Mouse (Mus musculus) intestine, embryonic 16.5 days (tissue): ENCODE results near the gene Ptk7. TPM values are rescaled to one million over a fixed set of nuclear protein-coding genes. Genes with fewer than 3 reads are reported as not detected.

Source experiments
- ATAC-seq: fragments of 200-750 bp; cut with Nextera tagmentation; 2 replicates; pipeline ENCODE4 v1.8.0; 2017; ENCODE audit warnings: moderate TSS enrichment, moderate library complexity
- H3K27ac ChIP-seq: fragments of 300-500 bp; sonication (generic); 2 replicates; pipeline ENCODE4 v1.5.1; 2014; ENCODE audit warnings: mild to moderate bottlenecking, low read length
- H3K27me3 ChIP-seq: fragments of 300-500 bp; sonication (generic); replicated peaks from 2 replicates; pipeline ENCODE4 v1.6.1; 2014; ENCODE audit warnings: low read length, control low read depth, mixed read lengths; ENCODE audit not compliant: control insufficient read depth, insufficient read depth
- H3K36me3 ChIP-seq: fragments of 300-500 bp; sonication (generic); 2 replicates; pipeline ENCODE4 v1.6.1; 2014; ENCODE audit warnings: low read length, control low read depth; ENCODE audit not compliant: control insufficient read depth, insufficient read depth
- H3K4me1 ChIP-seq: fragments of 300-500 bp; sonication (generic); 2 replicates; pipeline ENCODE4 v1.6.1; 2014; ENCODE audit warnings: low read length, control low read depth, mixed read lengths; ENCODE audit not compliant: control insufficient read depth, insufficient read depth
- H3K4me2 ChIP-seq: fragments of 300-500 bp; sonication (generic); 2 replicates; pipeline ENCODE4 v1.6.1; 2014; ENCODE audit warnings: low read depth, low read length, control low read depth
- H3K4me3 ChIP-seq: fragments of 300-500 bp; sonication (generic); 2 replicates; pipeline ENCODE4 v1.5.1; 2014; ENCODE audit warnings: mild to moderate bottlenecking, low read length
- H3K9ac ChIP-seq: fragments of 300-500 bp; sonication (generic); 2 replicates; pipeline ENCODE4 v1.6.1; 2014; ENCODE audit warnings: low read depth, low read length
- H3K9me3 ChIP-seq: fragments of 300-500 bp; sonication (generic); 2 replicates; pipeline ENCODE4 v1.6.1; 2016; ENCODE audit warnings: low read length, control low read depth; ENCODE audit not compliant: control insufficient read depth
- WGBS: fragments of 180-500 bp; shearing (Covaris S2); extraction: QIAGEN DNeasy Blood & Tissue Kit; methylation state at CpG from one replicate; pipeline ENCODE4 v1.1.7; 2014; 5-methylcytosine and 5-hydroxymethylcytosine counted together
- polyA plus RNA-seq: library from polyadenylated mRNA; unstranded; fragments of >200 nt; fragmentation: Nextera tagmentation; extraction: Ambion mirVana; gene quantifications from 2 replicates; pipeline ENCODE4 v1.2.1, GENCODE M21; 2015

Gene Ptk7
- polyA plus RNA-seq, 1 experiment from 2014 or later: 54.4 TPM

DNA sequence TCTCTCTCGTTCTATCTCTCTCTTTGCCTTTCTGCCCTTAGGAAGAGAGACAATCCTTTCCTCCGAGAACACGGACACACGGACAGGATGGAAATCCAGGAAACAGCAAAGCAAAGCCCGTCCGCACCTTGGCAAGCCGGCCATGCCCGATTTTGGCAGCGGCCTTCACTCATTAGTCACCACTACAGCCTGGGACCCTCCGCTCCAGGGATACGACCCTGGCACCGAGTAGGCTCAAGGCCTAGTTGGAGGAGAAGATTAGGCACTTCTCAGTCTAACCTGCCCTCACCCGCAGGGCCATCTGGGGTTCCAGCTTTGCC is 873 bp downstream of the Ptk7 start:
- H3K9me3 ChIP-seq: no peaks in the 10 kb centered on the region
- H3K27me3 ChIP-seq: no peaks in the 10 kb centered on the region
- ATAC-seq: peak; percentile 13
- peaks cover 4% of the 10 kb centered on the region; the same call in 1 of the 2 replicates for H3K36me3 ChIP-seq
- peak overlapping the region; percentile 98 for H3K9ac ChIP-seq
- peaks cover 43% of the 10 kb centered on the region for H3K4me1 ChIP-seq
- under 1% methylated on average over 13 of the region's 13 CpGs for WGBS
- H3K4me3 ChIP-seq: peak overlapping the region; percentile 91
- H3K4me2 ChIP-seq: peak overlapping the region; percentile 76
- H3K27ac ChIP-seq: peak overlapping the region; percentile 96

DNA sequence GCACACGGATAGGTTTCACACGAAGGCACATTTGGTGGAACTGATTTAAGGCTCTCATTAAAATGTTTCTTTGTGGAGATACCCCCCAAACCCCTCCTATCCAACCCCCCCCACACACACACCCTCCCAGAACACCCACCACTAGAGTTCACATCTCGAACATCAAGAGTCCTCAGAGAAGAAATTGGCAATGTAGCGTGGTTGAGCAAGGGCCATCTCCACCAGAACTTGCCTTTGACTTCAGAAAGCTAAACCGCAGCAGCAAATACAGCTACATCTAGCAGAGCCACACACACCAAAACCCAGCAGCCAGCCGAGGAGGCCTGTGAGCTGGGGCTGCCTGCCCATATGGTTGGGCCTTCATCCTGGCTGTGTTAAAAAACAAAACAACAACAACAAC is 1.9 kb downstream of the Ptk7 start:
- Histone ChIP-seq H3K9me3 (no peaks in the 10 kb centered on the region), H3K4me1 (peaks cover 50% of the 10 kb centered on the region), H3K4me2 (peak overlapping the region; percentile 76), H3K36me3 (no peaks in the 10 kb centered on the region), H3K9ac (peak overlapping the region; percentile 98), H3K27ac (no peak overlapping the region), H3K27me3 (no peaks in the 10 kb centered on the region), H3K4me3 (peak overlapping the region; percentile 91)
- 37% methylated on average over 6 of the region's 6 CpGs for WGBS
- no peak for ATAC-seq

DNA sequence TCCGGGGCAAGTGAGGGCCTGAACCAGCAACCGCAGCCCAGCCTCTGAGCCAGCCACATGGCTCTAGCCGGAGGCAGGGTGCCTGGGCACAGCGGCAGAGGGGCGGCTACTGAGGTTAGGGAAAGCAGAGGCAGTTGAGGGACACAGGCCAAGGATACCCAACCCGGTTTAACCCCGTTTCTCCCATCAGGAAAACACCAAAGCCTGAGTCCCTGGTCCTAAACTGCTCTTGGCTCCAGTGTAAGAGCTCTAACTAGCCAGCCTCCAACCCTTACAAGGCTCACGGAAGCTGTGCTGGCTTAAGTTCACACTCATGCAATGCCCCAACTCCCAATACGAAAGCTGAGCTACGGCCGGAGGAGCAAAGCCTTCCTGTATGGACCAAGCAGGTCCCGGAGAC is 4.7 kb downstream of the Ptk7 start:
- Histone ChIP-seq H3K9ac (peak overlapping the region; percentile 21; the same call in 1 of the 2 replicates), H3K4me2 (peak overlapping the region; percentile 14; the same call in 1 of the 2 replicates), H3K27me3 (no peaks in the 10 kb centered on the region), H3K9me3 (no peaks in the 10 kb centered on the region), H3K4me1 (peaks cover 60% of the 10 kb centered on the region), H3K4me3 (no peak overlapping the region), H3K27ac (no peak overlapping the region), H3K36me3 (no peaks in the 10 kb centered on the region)
- 63% methylated on average over 12 of the region's 12 CpGs for WGBS
- no peak for ATAC-seq

DNA sequence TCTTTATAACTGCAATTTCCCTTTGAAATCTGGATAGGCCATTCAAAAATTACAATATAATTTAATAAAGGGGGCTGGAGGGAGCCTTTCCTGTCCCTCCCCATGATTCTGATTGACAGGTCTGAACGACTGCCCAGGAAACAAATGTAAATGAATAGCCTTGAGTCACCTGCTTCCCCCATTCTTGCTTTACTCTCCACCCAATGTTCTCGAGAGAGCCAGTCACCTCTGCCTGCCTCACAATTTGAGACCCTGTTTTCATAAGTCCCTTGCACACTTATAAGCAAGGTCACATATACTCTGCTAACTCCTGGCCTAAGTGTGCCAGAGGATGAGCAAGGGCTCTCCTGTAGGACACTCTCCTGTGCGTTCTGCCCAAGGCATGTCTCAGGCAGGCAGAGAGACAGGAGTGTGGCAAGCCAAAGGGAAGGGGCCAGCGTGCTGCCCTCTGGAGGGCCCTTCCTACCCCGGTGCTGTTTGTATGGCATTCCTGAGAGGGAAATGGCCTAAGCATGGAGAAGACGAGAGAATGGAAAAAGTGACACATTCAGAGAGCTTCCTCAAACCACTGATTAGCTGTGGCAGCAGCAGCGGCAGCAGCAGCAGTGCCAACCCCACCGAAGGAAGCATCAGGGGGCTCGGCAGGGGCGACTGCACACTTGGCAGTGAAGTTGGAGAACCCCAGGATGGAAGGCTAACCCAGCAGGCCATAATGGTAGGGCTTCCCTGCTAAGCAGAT is 5.3 kb downstream of the Ptk7 start:
- WGBS: 26% methylated on average over 10 of the region's 10 CpGs
- H3K36me3 ChIP-seq: no peaks in the 10 kb centered on the region
- H3K4me2 ChIP-seq: peak overlapping the region; percentile 14
- H3K27ac ChIP-seq: peak overlapping the region; percentile 40
- no peaks in the 10 kb centered on the region for H3K9me3 ChIP-seq
- H3K9ac ChIP-seq: peak overlapping the region; percentile 21; the same call in 1 of the 2 replicates
- no peaks in the 10 kb centered on the region for H3K27me3 ChIP-seq
- H3K4me3 ChIP-seq: no peak overlapping the region
- no peak for ATAC-seq
- peaks cover 65% of the 10 kb centered on the region for H3K4me1 ChIP-seq

DNA sequence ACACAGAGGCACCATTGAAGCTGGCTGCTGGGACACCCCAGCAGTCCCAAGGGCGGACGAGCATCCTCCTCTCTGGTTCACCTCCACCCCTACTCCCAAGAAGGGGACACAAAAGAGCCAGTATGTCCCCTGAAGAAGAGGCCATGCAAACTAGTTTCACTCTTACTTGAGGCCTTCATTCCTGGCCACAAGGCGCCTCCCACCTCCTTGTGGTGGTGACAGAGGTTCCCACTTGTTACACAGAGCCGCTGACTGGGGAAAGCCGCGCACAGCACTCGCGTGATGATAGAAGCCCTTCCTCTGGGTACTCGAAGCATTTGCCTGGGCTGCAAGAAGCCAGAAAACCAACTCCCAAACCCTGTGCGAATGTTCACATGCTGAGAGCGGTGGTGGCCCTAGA is 7.0 kb downstream of the Ptk7 start:
- H3K4me1 ChIP-seq: peaks cover 82% of the 10 kb centered on the region
- H3K4me3 ChIP-seq: no peak overlapping the region
- ATAC-seq: no peak
- H3K27me3 ChIP-seq: no peaks in the 10 kb centered on the region
- H3K4me2 ChIP-seq: no peak overlapping the region
- H3K36me3 ChIP-seq: no peaks in the 10 kb centered on the region
- H3K9me3 ChIP-seq: no peaks in the 10 kb centered on the region
- WGBS: 70% methylated on average over 11 of the region's 11 CpGs
- no peak overlapping the region for H3K27ac ChIP-seq
- H3K9ac ChIP-seq: 0 out of 2 replicates have a peak overlapping the region, but pooled peaks have one; percentile 22

DNA sequence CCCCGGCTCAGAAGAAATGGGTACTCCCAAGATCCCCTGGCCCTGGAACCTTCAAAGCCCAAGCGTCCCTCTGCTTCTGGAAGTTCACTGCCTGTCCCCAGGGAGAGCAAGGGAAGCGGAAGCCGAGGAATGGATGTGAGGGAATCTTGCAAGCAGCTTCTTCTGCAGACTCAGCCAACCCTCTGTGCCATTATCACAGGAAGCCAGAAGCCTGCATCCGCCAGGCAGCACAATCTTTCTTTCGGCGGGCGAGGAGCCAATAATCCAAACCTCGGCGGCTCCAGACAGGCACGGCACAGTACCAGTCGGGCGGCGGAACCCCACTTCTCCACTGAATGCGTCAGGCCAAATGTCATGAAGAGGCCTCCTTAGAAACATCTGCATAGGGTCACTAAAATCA is 8.0 kb downstream of the Ptk7 start:
- Histone ChIP-seq H3K9me3 (no peaks in the 10 kb centered on the region), H3K4me2 (peak overlapping the region; percentile 18; the same call in 1 of the 2 replicates), H3K36me3 (no peaks in the 10 kb centered on the region), H3K27me3 (no peaks in the 10 kb centered on the region), H3K27ac (peak overlapping the region; percentile 67; the same call in 1 of the 2 replicates), H3K9ac (peak overlapping the region; percentile 22; the same call in 1 of the 2 replicates), H3K4me1 (peaks cover 78% of the 10 kb centered on the region), H3K4me3 (no peak overlapping the region)
- 48% methylated on average over 15 of the region's 15 CpGs for WGBS
- ATAC-seq: no peak

DNA sequence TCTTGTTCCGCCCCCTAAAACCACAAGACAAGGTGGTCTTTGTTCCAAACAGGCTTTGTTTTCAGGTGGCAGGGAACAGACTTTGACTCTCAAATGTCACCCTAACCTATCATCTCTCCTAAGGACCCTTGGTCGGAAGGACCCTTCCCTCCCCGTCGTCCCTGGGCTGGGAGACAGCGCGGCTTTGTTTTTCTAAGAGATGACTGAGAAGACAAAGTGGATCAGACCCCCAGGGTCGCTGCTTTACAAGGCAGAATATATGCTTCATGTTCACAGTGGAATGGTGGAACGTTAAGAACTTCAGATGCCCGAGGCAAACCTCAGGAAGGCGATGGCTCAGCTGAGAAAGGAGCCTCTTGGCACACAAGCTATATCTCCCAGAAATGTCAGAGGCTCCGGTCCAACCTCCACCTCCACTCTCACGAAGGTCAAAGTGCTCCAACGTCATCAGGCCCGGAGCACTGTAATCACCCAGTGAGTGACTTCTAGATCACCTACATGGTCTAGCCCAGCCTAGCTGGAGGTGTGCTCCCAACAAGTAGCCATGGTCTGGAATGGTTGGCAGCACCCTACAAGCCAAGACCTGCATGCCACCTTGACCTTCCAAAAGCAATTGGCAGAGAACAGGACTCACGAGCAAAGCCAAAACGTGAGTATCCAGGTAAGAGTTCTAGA is 9.5 kb downstream of the Ptk7 start:
- H3K4me1 ChIP-seq: peaks cover 75% of the 10 kb centered on the region
- no peaks in the 10 kb centered on the region for H3K9me3 ChIP-seq
- no peaks in the 10 kb centered on the region for H3K36me3 ChIP-seq

DNA sequence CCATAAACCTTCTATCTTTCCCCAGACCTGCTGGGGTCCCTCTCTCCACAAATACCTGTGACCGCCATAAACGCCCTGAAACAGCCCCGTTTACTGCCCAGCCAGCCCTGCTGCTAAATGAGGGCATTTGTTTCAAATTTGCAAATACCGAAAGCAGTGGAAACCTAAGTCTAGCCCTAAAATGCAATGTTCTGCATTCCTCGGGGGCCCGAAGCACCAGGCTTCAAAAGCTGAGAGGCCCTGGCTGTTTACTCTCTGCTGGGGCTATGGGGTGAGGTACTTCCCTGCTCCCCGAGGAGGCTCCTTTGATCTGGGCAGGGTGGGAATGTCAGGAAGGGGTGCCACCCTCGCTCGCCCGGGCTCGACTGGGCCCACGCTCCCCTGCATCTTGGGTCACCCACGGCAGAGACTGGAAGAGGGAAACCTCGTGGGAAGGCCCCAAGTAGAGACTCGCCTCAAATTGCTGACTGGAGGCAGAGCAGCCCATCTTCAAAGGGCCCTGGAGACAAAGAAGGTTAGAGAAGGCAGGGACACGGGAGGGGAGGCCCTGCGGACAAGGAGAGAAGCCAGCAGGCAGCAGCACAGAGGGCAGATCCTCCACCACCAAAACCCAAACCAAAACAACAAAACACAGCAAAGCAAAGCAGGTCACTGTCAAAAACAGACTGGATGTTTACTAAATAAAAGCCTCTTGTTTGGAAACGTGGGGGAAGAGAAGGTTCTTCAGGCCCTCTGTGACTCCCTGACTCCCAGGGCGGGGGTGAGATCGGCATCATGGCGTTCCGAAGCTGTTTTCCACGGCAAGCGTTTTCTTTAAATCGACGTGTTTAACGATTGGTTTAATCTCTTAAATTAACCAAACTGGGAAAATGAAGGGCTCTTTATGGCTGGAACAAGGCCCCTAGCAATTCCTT is 10.3 kb downstream of the Ptk7 start:
- no peaks in the 10 kb centered on the region for H3K36me3 ChIP-seq
- peak overlapping the region; percentile 23 for H3K4me3 ChIP-seq
- H3K4me2 ChIP-seq: peak overlapping the region; percentile 44
- ATAC-seq: peak; percentile 57
- peak overlapping the region; percentile 63 for H3K9ac ChIP-seq
- 13% methylated on average over 27 of the region's 27 CpGs for WGBS
- peak overlapping the region; percentile 87 for H3K27ac ChIP-seq
- no peaks in the 10 kb centered on the region for H3K27me3 ChIP-seq
- no peaks in the 10 kb centered on the region for H3K9me3 ChIP-seq
- H3K4me1 ChIP-seq: peaks cover 68% of the 10 kb centered on the region

More for the DNA sequence above, 9.5 kb downstream of the Ptk7 start:
- Histone ChIP-seq H3K4me3 (no peak overlapping the region), H3K9ac (peak overlapping the region; percentile 63), H3K27ac (peak overlapping the region; percentile 87), H3K27me3 (no peaks in the 10 kb centered on the region), H3K4me2 (peak overlapping the region; percentile 44)
- peak; percentile 8; the same call in 1 of the 2 replicates for ATAC-seq
- 26% methylated on average over 16 of the region's 16 CpGs for WGBS

DNA sequence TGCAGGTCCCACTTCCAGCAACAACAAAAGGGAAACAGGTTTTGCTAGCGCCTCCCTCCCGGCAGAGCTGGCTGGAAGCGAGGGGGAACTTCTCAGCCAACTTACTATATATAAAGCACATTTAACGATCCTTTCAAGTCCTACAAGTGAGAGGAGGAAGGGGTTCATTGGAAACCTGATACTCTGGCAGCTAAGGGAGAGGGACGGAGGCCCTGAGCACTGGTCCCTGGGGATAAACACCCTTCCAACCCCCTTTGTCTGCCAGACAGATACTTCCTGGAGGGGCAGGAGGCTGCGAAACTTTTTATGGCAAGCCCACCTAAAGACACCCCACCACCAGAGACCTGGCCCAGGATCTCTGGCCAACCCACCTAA is 10.9 kb downstream of the Ptk7 start:
- peak overlapping the region; percentile 44 for H3K4me2 ChIP-seq
- peak overlapping the region; percentile 23 for H3K4me3 ChIP-seq
- peaks cover 68% of the 10 kb centered on the region for H3K4me1 ChIP-seq
- WGBS: 14% methylated on average over 6 of the region's 6 CpGs
- H3K9me3 ChIP-seq: no peaks in the 10 kb centered on the region
- peak overlapping the region; percentile 63 for H3K9ac ChIP-seq
- H3K27me3 ChIP-seq: no peaks in the 10 kb centered on the region
- H3K36me3 ChIP-seq: no peaks in the 10 kb centered on the region
- ATAC-seq: peak; percentile 39
- H3K27ac ChIP-seq: peak overlapping the region; percentile 87
